Mouse (Mus musculus) left cerebral cortex, adult 2 months (tissue): ENCODE measurements around the gene Flt1. TPM values are rescaled to one million over a fixed set of nuclear protein-coding genes. Genes with fewer than 3 reads are reported as not detected.

ENCODE experiments used
- DNase-seq, 2 experiments: peaks; one replicate each; pipeline ENCODE4 v3.0.0; 2021 to 2022; ENCODE audit warnings: low spot score in 2 of 2, mixed read lengths in 1 of 2; ENCODE audit errors: extremely low spot score in 1 of 2
- H3K27ac ChIP-seq: fragments of 200-600 bp; 2 replicates; pipeline ENCODE4 v1.8.1; 2022
- H3K4me3 ChIP-seq: fragments of 200-600 bp; 2 replicates; pipeline ENCODE4 v1.8.1; 2022
- CTCF ChIP-seq: fragments of 200-600 bp; IDR thresholded peaks from 2 replicates; pipeline ENCODE4 v1.8.1; 2022; ENCODE audit warnings: antibody characterized with exemption, mild to moderate bottlenecking, moderate library complexity
- intact Hi-C: fragments of 180-260 bp; cut with DNase I; formaldehyde crosslinking; loops from one replicate; pipeline ENCODE4 v1.15.1; 2025
- total RNA-seq, 2 experiments: library from RNA; stranded (reverse); gene quantifications; 2 replicates each; pipeline ENCODE4 v1.2.3; 2021

Flt1 gene
- total RNA-seq, 2 experiments from 2014 or later = 35.2 to 37.9 TPM

DNA sequence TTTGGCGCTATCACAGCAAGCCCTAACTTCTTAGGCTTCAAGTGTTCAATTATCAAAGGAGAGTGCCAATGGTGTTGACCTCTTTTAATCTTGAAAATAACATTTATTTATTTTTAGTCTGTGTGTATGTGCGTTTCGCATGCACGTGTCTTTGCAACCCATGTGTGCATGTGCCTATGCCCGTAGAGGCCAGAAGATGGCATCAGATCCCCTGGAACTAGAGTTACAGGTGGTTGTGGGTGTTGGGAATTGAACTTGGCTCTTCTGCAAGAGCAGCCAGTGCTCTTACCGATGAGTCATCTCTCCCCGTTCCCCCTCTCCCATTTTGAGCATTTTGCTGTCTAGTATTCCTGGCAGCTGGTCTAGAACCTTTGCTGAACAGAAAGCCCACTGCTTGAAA lies 70.0 kb downstream of the Flt1 start:
- no peak overlapping the region for H3K4me3 ChIP-seq
- no peak for DNase-seq
- intact Hi-C loops = no loop called here
- TF ChIP-seq CTCF = peak; percentile 32
- no peak overlapping the region for H3K27ac ChIP-seq

DNA sequence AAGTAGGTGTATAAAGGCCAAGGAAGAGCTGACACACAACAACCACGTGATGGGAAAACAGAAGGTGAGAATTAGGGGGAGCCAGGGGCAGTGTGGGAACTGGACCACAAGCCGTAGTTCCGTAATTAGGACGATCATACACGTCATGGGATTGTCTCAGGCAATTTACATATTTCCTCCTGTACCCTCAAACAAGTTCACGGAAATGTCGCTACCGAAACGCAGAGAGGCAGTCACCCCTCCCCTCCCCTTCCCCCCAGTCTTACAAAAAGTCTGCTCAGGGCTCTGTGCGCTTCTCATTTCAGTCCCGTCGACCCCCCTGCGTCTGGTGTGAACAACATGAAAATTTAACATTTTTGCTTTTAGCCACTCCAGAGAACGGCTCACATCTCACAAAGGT lies 74.6 kb downstream of the Flt1 start:
- no peak for TF ChIP-seq CTCF
- no peak overlapping the region for H3K27ac ChIP-seq
- intact Hi-C loops = no loop called here
- H3K4me3 ChIP-seq = no peak overlapping the region
- no peak for DNase-seq

DNA sequence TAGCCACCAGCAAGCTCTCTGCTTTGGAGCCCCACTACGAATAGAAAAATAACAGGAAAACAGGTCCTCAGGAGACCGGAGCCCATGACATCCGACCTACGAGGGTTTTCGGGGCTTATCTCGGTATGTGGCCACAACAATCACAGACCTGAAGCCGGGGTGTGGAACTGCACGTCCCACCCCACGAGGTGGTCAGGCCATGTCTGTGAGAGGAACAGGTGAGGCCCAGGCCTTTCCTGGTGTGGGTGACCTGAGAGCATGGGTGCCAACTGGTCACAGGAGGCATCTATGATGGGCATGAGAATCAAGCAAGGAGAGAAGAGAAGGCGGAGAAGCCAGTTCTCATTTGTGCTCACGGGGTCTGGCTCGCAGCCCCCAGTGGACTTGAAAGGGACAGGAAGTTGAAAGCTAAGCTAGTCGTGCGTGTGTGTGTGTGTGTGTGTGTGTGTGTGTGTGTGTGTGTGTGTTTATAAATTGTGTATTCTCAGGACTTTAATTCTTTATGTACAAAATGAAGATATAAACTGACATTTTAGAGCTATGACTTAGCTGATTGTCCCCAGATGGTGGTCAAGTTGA lies 79.4 kb downstream of the Flt1 start:
- no peak for DNase-seq
- no peak for TF ChIP-seq CTCF
- intact Hi-C loops = no loop called here
- no peak overlapping the region for H3K4me3 ChIP-seq
- no peak overlapping the region; the same call in 1 of the 2 replicates for H3K27ac ChIP-seq

- intact Hi-C loops = no loop called here
- no peak overlapping the region for H3K4me3 ChIP-seq
- peak; percentile 51 to 60 for DNase-seq
- no peak for TF ChIP-seq CTCF
- H3K27ac ChIP-seq = peak overlapping the region; percentile 37; the same call in 1 of the 2 replicates
These were observed 80.7 kb downstream of the Flt1 start for GRCm38 (mm10) chr5:147645001-147645645.

- intact Hi-C loops = no loop called here
- H3K27ac ChIP-seq = peak overlapping the region; percentile 70
- no peak for DNase-seq
- 0 out of 2 replicates have a peak overlapping the region, but pooled peaks have one; percentile 11 for H3K4me3 ChIP-seq
- TF ChIP-seq CTCF = no peak
These were observed 84.4 kb downstream of the Flt1 start for GRCm38 (mm10) chr5:147641452-147641851.

- Histone ChIP-seq H3K4me3 (no peak overlapping the region), H3K27ac (no peak overlapping the region)
- no peak for TF ChIP-seq CTCF
- intact Hi-C loops = no loop called here
- DNase-seq = no peak
These were observed 85.9 kb downstream of the Flt1 start for GRCm38 (mm10) chr5:147639940-147640339.

DNA sequence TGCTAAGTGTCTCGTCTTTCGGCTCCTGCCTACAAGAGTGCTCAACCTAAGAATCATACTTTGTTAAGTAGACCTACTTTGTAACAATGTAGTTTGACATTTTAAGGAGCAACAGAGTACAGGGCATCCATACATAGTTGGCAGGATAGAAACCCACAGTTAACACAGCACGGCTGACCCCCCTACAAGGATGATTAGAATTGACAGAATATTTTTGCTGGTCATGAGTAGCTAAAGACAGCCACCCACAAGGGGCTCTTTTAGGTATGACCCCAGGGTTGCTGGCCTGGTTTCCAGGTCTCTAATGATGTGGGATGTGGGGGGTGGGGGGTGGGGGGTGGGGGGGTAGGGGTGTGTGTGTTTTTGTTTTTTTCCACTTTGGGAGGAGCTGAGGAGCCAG lies 89.1 kb downstream of the Flt1 start:
- intact Hi-C loops = no loop called here
- Histone ChIP-seq H3K27ac (no peak overlapping the region), H3K4me3 (no peak overlapping the region)
- no peak for DNase-seq
- TF ChIP-seq CTCF = no peak

DNA sequence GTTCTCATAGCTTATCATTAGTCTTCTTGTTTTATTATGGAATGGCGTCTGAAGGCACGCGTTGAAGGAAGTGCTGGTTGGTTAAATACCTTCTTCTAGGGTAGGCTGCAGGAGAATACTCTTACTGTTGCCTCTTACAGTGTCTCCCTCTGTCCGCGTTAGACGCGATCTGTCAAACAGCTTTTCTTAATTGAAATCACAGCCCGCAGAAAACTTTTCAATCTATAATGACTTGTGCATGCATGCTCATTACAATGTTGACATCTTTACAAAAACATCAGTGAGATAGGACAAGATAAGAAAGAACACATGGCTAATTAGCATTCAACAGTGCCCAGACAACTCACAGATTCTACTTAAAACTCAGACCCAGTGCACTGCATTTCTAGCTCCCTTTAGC lies 89.9 kb downstream of the Flt1 start:
- TF ChIP-seq CTCF = no peak
- DNase-seq = no peak
- intact Hi-C loops = no loop called here
- no peak overlapping the region for H3K4me3 ChIP-seq
- H3K27ac ChIP-seq = no peak overlapping the region

DNA sequence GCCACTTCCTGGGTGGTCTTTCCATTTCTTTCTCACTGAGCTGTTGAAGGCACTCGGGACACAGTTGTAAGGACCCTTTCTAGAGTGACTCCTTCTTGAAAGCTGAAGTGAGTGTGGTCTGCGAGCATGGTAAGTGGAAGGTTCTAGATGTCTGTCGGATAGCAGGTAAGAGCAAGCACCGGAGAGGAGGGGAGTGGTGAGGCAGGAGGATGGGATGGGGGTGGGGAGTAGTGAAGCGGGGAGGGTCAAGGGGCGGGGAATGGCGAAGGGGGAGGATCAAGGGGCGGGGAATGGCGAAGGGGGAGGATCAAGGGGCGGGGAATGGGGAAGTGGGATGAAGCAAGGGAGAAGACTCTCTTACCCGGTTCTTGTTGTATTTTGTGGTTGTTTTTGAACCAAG lies 91.8 kb downstream of the Flt1 start:
- no peak for TF ChIP-seq CTCF
- no peak overlapping the region for H3K27ac ChIP-seq
- intact Hi-C loops = no loop called here
- no peak for DNase-seq
- H3K4me3 ChIP-seq = no peak overlapping the region

DNA sequence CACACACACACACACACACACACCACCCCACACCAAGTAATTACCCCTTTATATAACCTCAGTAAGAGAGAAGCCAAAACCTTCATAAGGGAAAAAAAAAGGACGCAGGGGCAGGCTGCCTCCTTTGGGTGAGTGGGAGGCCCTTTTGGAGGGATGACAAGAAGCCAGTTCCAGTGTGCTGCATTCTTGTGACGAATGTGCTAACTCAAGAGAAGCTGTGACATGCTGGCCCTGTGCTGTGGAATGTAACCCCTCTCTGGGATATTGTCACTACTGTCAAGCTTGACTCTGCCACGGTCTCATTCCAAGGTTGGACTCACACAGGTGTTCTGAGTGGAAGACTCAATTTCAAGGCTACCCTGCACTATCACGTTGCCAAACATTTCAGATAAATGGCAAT lies 93.1 kb downstream of the Flt1 start:
- no peak for TF ChIP-seq CTCF
- intact Hi-C loops = no loop called here
- Histone ChIP-seq H3K27ac (no peak overlapping the region), H3K4me3 (no peak overlapping the region)
- no peak for DNase-seq

DNA sequence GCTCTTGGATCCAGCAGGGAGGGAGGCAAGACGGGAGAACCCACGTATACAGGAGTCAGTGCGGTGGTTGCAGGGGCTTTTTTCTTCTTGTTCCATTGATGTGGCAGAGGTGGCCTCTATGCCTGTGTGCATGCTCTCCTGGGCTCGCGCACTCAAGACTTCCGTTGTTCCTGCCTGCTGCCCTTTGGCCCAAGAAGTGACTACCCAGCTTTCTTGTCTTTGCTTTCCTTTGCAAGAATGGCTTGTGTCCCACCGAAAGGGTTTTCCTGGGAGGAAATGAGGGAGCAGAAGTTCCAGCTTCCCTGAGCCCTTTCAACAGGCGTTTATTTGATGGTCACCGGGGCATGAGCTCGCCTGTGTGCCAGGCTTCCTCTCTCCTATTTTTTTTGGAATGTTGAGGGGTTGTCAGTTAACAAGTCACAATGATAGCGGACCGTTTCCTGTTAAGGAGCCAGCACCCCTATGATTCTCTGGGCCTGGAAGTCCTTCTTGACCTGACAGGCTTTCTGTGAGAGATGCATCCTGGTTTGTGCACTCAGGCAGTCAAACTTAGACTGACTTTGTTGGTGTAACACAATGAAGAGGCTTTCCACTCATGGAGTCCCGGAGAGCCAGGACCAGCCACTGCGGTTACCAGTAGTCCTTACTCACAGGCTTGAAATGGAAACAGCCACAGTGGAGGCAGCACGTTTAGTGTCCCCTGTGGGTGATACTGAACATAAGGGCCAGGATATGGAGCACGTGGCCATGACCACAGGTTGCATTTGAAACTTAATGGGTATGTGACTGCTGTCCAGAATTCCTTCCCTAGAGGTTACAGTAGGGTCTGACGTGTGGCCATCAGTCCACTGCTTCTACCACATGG lies 95.2 kb downstream of the Flt1 start:
- no peak for DNase-seq
- no peak overlapping the region for H3K4me3 ChIP-seq
- H3K27ac ChIP-seq = no peak overlapping the region
- intact Hi-C loops = no loop called here
- TF ChIP-seq CTCF = no peak

DNA sequence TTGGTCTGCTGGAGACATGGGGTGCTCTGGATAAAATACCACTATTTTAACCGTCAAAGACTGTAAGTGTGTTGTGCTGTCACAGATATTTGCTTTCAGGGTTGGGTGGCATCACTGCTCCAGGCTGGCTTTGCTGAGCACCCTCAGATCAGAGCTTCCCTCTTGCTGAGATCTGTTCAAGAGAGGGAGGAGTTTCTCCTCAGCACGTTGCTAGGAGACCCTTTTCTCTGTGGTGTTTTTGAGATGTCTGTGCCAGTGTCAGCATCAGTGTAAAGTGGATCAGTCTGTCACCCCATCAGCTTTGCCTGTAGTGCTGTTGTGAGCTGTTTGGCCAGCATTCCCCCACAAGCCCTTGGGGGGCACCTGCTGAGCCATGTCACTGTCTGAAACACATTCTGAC lies 98.9 kb downstream of the Flt1 start:
- DNase-seq = no peak
- intact Hi-C loops = no loop called here
- TF ChIP-seq CTCF = no peak
- Histone ChIP-seq H3K27ac (no peak overlapping the region), H3K4me3 (no peak overlapping the region)

DNA sequence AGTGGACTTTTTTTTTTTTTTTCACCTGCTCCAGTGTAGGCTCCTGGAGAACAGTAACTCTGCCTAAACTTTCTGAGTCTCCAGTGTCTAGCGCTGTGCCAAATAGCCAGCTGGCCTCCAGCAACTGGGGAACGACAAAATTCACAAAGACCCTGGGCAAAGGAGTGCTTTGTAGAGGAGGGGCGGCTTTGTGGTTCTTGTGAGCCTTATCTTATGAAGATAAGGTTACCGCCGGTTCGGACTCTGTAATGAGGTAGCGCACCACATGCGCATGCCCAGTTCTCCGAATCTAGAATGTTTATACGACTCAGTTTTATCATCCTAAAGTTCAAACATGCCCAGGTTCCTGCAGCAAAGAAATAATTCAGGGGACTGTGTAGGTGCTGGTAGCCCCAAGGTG lies 102.1 kb downstream of the Flt1 start:
- Histone ChIP-seq H3K4me3 (no peak overlapping the region), H3K27ac (no peak overlapping the region)
- no peak for TF ChIP-seq CTCF
- intact Hi-C loops = no loop called here
- DNase-seq = no peak
